Mouse (Mus musculus) neural tube, embryonic 15.5 days (tissue): ENCODE measurements at regions not wholly inside any gene's neighbourhood (a gene's known extent, or its start where the extent isn't known, plus 50 kb on each side); places are given as distances from the start of the nearest gene placed in this dataset.

Experiments used
- ATAC-seq: fragments of 200-750 bp; cut with Nextera tagmentation; 2 replicates; pipeline ENCODE4 v1.8.0; 2017; ENCODE audit warnings: mild to moderate bottlenecking, moderate TSS enrichment, moderate library complexity; ENCODE audit not compliant: low FRiP score
- H3K27ac ChIP-seq: fragments of 300-500 bp; sonication (generic); replicated peaks from 2 replicates; pipeline ENCODE4 v1.5.1; 2015; ENCODE audit warnings: mild to moderate bottlenecking, inconsistent platforms
- H3K27me3 ChIP-seq: fragments of 300-500 bp; sonication (generic); replicated peaks from 2 replicates; pipeline ENCODE4 v1.6.1; 2015; ENCODE audit warnings: inconsistent platforms
- H3K36me3 ChIP-seq: fragments of 300-500 bp; sonication (generic); 2 replicates; pipeline ENCODE4 v1.6.1; 2015; ENCODE audit warnings: inconsistent platforms
- H3K4me1 ChIP-seq: fragments of 300-500 bp; sonication (generic); 2 replicates; pipeline ENCODE4 v1.6.1; 2015; ENCODE audit warnings: inconsistent platforms
- H3K4me2 ChIP-seq: fragments of 300-500 bp; sonication (generic); 2 replicates; pipeline ENCODE4 v1.6.1; 2015; ENCODE audit warnings: inconsistent platforms, mild to moderate bottlenecking, moderate library complexity
- H3K4me3 ChIP-seq: fragments of 300-500 bp; sonication (generic); replicated peaks from 2 replicates; pipeline ENCODE4 v1.5.1; 2015; ENCODE audit warnings: mild to moderate bottlenecking, inconsistent platforms
- H3K9ac ChIP-seq: fragments of 300-500 bp; sonication (generic); replicated peaks from 2 replicates; pipeline ENCODE4 v1.6.1; 2015; ENCODE audit warnings: mild to moderate bottlenecking, inconsistent platforms
- H3K9me3 ChIP-seq: fragments of 300-500 bp; sonication (generic); replicated peaks from 2 replicates; pipeline ENCODE4 v1.6.1; 2016; ENCODE audit warnings: inconsistent platforms
- WGBS: fragments of 180-500 bp; shearing (Covaris S2); methylation state at CpG from one replicate; pipeline ENCODE4 v1.1.7; 2015; ENCODE audit warnings: mixed read lengths; 5-methylcytosine and 5-hydroxymethylcytosine counted together

DNA sequence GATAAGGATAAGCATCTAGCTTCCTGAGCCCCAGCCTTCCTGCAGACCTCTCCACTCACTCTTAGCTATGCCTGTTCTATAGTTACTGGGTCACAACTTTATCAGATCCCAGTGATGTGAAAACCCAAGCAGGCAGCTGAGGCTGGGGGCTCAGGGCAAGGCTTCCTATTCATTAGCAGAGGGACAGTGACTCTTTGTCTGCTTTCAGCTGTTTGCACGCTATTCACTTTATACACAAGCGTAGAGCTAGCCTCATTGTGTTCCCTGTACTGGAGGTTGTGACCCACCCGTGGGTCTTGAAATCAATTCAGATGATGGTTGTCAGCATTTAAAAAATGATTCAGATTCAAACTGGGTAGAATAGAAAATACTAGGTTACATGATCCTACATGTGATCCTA lies 199.5 kb downstream of the Plpp3 start:
- no peaks in the 10 kb centered on the region for H3K9me3 ChIP-seq
- no peak overlapping the region for H3K27ac ChIP-seq
- 25% methylated on average over 3 of the region's 3 CpGs for WGBS
- no peak overlapping the region for H3K9ac ChIP-seq
- 0 out of 2 replicates have a peak, but pooled peaks cover 3% of the 10 kb centered on the region for H3K4me1 ChIP-seq
- no peak overlapping the region for H3K4me2 ChIP-seq
- H3K36me3 ChIP-seq = no peaks in the 10 kb centered on the region
- H3K4me3 ChIP-seq = no peak overlapping the region
- ATAC-seq = no peak
- H3K27me3 ChIP-seq = no peaks in the 10 kb centered on the region

DNA sequence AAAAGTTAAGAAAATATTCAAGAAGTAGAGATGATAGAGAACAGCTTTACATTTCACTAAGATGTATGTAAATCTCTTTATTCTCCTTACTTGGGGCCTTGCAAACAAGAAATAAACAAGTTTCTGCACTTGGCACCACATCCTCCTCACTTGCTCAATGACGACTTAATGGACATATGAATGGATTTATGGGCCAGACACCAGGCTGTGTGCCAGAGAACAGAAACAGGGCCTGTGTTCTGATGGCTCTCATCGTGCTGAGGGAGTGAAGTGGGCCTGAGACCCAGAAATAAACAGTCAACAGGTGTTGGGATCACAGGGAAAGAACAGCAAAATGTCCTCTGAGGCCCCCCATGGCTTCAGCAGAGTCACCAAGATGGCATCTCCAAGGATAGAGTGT lies 201.6 kb downstream of the Plpp3 start:
- no peaks in the 10 kb centered on the region for H3K9me3 ChIP-seq
- 0 out of 2 replicates have a peak, but pooled peaks cover 3% of the 10 kb centered on the region for H3K4me1 ChIP-seq
- H3K27ac ChIP-seq = no peak overlapping the region
- no peaks in the 10 kb centered on the region for H3K36me3 ChIP-seq
- WGBS = 24% methylated on average over 2 of the region's 2 CpGs
- H3K4me2 ChIP-seq = no peak overlapping the region
- no peak overlapping the region for H3K4me3 ChIP-seq
- no peaks in the 10 kb centered on the region for H3K27me3 ChIP-seq
- ATAC-seq = no peak
- H3K9ac ChIP-seq = no peak overlapping the region

DNA sequence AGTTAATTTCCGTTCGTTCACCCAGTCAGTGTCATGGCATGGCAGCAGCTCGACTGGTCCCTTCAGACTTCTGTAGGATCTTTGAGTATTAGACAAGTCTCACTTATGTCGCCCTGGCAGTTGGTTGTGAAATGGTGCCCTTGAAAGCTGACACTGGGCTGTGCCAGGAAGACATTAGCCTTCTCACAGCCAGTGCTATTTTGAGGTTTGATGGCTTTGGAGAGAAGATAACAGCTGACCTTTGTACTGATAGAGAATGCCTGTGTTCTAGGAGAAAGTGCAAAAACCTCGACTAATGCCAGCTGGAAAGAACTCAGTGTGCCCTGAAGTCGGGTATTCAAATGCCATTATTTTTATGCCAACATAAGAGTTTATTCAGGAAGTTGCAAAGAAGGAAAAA lies 207.3 kb downstream of the Plpp3 start:
- Histone ChIP-seq H3K9me3 (no peaks in the 10 kb centered on the region), H3K4me3 (no peak overlapping the region), H3K4me2 (no peak overlapping the region), H3K27ac (no peak overlapping the region), H3K9ac (no peak overlapping the region), H3K36me3 (no peaks in the 10 kb centered on the region), H3K4me1 (no peaks in the 10 kb centered on the region), H3K27me3 (no peaks in the 10 kb centered on the region)
- WGBS = 77% methylated on average over 6 of the region's 6 CpGs
- no peak for ATAC-seq

DNA sequence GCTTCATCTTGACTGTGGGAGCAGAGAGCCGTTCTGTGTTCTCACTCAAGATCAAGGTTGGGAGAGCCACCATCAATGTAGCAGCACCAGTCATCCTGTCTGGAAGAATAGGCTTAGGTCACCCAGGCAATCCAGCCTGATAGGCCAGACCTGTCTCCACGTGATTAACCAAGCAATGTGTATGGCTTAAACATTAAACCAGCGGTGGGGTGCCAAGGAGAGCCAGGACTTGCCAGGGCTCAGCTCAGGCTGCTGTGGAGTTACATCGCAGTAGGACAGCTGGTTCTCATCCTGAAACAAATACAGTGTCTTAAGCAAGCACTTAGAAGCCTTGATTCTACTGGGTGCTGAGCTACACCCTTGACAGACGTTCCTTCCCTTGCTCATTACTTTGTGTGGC lies 207.9 kb downstream of the Plpp3 start:
- 77% methylated on average over 5 of the region's 5 CpGs for WGBS
- no peak for ATAC-seq
- no peak overlapping the region for H3K4me2 ChIP-seq
- H3K36me3 ChIP-seq = no peaks in the 10 kb centered on the region
- no peak overlapping the region for H3K4me3 ChIP-seq
- no peaks in the 10 kb centered on the region for H3K4me1 ChIP-seq
- H3K9me3 ChIP-seq = no peaks in the 10 kb centered on the region
- H3K27me3 ChIP-seq = no peaks in the 10 kb centered on the region
- no peak overlapping the region for H3K9ac ChIP-seq
- no peak overlapping the region for H3K27ac ChIP-seq

DNA sequence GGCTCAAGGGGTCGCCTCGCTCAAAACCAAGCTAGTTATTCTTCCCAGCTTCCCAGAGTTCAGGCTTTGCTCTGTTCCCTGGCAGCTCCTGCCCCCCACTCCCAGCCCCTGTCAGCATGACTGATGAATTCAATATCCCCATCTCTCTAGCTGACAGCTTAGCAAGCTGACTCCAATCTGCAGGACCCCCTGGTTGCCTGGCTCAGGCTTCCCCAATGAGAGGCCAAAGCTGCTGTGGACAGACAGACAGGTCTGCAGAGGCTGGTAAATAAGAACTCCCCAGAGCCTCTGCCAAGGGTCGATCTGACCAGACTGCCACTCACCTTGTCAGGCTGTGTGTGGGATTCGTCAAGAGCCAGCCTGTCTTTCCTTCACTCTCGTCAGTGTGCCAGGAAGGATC lies 219.4 kb downstream of the Plpp3 start:
- WGBS = 73% methylated on average over 5 of the region's 5 CpGs
- no peak for ATAC-seq
- H3K27ac ChIP-seq = no peak overlapping the region

DNA sequence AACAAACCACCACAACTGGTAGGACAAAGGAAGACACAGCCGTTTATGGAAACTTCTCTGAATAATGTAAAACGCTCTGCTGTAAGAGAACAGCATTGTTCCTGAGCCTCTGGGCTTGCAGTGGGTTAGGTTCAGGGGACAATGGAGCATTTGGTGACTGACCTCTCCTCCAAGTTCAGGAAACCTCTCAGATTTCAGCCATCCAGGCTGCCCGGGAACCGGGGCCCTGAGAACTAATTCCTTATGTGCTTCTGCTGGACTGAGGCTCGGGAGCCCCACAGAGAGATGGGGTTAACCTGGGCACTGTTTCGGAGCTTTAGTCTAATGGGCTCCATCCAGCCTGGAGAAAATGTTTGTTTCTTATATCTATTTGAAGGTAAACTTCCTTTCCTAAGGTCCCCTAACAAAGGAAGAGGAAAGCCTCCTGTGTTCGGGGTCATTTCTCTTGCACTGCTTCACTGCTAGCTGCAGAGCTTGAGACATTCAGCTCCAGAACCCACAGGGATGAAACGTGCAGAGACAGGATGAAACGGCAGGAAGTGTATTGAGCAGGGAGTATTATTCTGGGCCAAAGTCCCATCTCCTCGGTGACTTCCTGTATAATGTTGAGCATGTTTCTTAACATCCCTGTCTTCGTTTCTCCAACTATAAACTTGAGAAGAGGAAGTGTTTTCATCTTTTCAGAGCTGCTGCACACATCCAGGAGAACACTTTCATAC lies 220.5 kb downstream of the Plpp3 start:
- no peaks in the 10 kb centered on the region for H3K27me3 ChIP-seq
- WGBS = 62% methylated on average over 11 of the region's 11 CpGs
- ATAC-seq = no peak
- no peaks in the 10 kb centered on the region for H3K36me3 ChIP-seq
- H3K4me3 ChIP-seq = no peak overlapping the region
- H3K27ac ChIP-seq = no peak overlapping the region
- no peaks in the 10 kb centered on the region for H3K9me3 ChIP-seq
- H3K9ac ChIP-seq = no peak overlapping the region
- H3K4me2 ChIP-seq = no peak overlapping the region
- no peaks in the 10 kb centered on the region; the same call in 1 of the 2 replicates for H3K4me1 ChIP-seq

More for the DNA sequence above, 219.4 kb downstream of the Plpp3 start:
- Histone ChIP-seq H3K4me1 (no peaks in the 10 kb centered on the region; the same call in 1 of the 2 replicates), H3K27me3 (no peaks in the 10 kb centered on the region), H3K4me3 (no peak overlapping the region), H3K9ac (no peak overlapping the region), H3K36me3 (no peaks in the 10 kb centered on the region), H3K4me2 (no peak overlapping the region), H3K9me3 (no peaks in the 10 kb centered on the region)

DNA sequence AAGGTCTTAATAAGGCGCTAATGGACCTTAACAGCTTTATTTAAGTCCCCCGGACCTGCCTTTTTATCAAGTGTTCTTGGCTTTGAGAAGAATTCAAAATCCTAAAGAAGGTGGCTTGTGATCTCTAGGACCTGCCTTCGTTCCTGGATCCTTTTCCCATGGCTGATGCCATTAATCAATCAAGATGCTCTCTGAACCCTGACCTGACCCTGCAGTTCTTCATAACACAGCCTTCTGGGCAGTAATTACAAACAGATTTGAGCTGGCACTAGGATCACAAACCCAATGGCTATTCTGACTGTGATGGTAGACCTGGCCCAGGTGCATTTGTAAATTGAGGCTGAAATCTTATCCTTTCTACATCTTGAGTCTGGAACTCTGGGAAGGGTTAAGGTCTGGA lies 227.7 kb downstream of the Plpp3 start:
- 84% methylated on average over 3 of the region's 3 CpGs for WGBS

DNA sequence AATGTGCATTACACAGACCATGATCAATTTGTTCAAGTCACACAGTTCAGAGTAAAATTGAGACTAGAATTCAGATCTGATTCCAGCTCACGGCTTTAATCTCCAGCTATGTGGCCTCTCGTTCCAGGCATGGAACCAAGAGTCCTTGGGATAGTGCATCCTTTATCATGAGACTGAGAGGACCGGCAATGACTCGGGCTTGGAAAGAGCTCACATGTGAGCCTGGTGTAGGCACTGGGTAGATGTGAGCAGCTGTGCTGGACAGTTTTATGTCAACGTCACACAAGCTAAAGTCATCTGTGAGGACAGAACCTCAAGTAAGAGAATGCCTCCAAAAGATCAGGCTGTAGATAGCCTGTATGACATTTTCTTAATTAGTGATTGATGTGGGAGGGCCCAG lies 228.3 kb downstream of the Plpp3 start:
- no peaks in the 10 kb centered on the region for H3K4me1 ChIP-seq
- no peak for ATAC-seq
- no peaks in the 10 kb centered on the region for H3K9me3 ChIP-seq
- H3K36me3 ChIP-seq = no peaks in the 10 kb centered on the region
- whole genome bisulfite sequencing = 92% methylated on average over 5 of the region's 5 CpGs
- H3K4me3 ChIP-seq = no peak overlapping the region
- H3K4me2 ChIP-seq = no peak overlapping the region
- no peak overlapping the region for H3K27ac ChIP-seq
- no peak overlapping the region for H3K9ac ChIP-seq
- H3K27me3 ChIP-seq = no peaks in the 10 kb centered on the region

More for the DNA sequence above, 227.7 kb downstream of the Plpp3 start:
- Histone ChIP-seq H3K4me1 (no peaks in the 10 kb centered on the region), H3K4me3 (no peak overlapping the region), H3K36me3 (no peaks in the 10 kb centered on the region), H3K9me3 (no peaks in the 10 kb centered on the region), H3K4me2 (no peak overlapping the region), H3K27ac (no peak overlapping the region), H3K27me3 (no peaks in the 10 kb centered on the region), H3K9ac (no peak overlapping the region)
- no peak for ATAC-seq

DNA sequence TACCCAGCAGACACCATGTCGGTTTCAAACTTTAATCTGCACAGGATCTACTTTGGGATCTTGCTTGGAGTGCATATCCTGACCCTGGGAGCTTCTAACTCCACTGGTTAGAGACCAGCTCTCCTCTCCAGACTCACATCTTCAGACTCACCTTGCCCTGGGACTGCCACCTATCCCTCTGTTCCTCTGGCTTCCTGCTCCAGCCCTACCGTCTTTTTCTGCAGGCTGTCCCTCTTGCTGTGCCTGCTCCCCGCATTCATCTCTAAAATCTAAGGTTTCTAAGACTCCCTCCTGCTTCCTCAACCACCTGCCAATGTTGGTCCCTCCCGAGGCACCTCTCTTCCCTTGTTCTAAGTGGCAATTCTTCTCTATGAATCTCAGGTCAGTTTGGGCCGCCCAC lies 233.2 kb downstream of the Plpp3 start:
- Histone ChIP-seq H3K9ac (no peak overlapping the region), H3K27me3 (no peaks in the 10 kb centered on the region), H3K36me3 (no peaks in the 10 kb centered on the region), H3K4me2 (no peak overlapping the region), H3K4me1 (no peaks in the 10 kb centered on the region), H3K27ac (no peak overlapping the region), H3K9me3 (no peaks in the 10 kb centered on the region), H3K4me3 (no peak overlapping the region)
- 33% methylated on average over 5 of the region's 5 CpGs for WGBS
- ATAC-seq = no peak

DNA sequence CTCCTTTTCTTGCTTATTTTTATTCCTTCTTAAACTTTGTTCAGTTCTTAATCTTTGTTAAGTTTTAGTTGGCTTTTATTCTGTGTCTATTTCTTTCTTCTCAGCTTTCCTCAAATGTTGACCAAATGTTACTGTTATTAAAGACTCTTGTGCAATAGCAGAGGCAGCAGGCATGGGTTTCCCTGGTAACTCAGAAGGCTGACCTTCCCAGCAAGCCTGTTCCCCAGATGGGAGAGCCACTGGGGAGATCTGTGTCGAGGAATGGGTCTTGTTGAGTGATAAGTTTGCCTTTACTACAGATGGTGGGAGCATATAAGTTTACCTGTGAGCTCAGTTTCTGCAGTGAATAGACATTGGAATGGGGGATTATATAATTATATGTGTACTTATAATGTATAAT lies 237.2 kb downstream of the Plpp3 start:
- H3K4me2 ChIP-seq = no peak overlapping the region
- 69% methylated on average over 1 of the region's 1 CpGs for whole genome bisulfite sequencing
- H3K9ac ChIP-seq = no peak overlapping the region
- H3K4me1 ChIP-seq = no peaks in the 10 kb centered on the region
- no peak overlapping the region for H3K27ac ChIP-seq
- ATAC-seq = no peak
- H3K4me3 ChIP-seq = no peak overlapping the region
- H3K36me3 ChIP-seq = no peaks in the 10 kb centered on the region
- no peaks in the 10 kb centered on the region for H3K27me3 ChIP-seq
- H3K9me3 ChIP-seq = no peaks in the 10 kb centered on the region

DNA sequence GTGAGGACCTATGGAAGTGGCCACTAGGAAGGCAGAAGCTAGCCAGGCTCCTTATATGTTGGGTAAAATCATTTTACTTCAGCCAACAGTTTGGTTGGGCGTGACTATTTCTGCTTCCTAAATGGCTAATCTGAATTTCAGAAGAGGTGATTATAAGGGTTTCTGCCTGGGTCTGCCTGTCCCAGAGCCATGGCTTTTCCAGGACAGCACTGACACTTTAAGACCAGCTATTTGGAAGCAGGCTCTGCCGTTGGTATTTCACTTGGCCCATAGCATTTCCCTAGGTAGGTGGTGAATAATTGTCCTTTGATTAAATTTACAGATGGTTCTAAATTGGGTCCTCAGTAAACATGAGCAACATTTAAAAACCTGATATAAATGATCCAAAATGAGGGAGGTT lies 240.3 kb downstream of the Plpp3 start:
- 78% methylated on average over 2 of the region's 2 CpGs for WGBS
- no peaks in the 10 kb centered on the region for H3K27me3 ChIP-seq
- H3K36me3 ChIP-seq = no peaks in the 10 kb centered on the region
- H3K27ac ChIP-seq = no peak overlapping the region
- no peak overlapping the region for H3K4me3 ChIP-seq
- H3K9me3 ChIP-seq = no peaks in the 10 kb centered on the region
- no peak for ATAC-seq
- no peak overlapping the region for H3K4me2 ChIP-seq
- no peak overlapping the region for H3K9ac ChIP-seq
- no peaks in the 10 kb centered on the region for H3K4me1 ChIP-seq

DNA sequence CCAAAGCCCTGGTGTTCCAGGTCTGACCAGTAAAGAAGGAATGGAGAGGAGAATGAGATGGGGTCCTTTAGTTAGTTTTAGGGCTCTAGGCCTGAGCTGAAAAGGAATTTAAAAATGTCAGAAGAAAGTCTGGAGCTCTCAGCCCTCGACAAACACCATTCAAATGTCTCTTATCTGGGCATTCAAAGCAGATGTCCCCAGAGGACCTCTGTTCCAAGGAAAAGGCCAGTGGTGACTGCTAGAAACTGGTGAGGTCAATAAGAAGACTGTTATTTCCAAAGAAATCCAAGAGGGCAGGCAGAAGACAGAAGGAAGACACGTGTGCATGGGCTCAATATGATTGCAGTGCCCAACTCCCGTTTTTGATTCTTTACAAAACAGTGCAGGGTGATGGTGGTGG lies 244.9 kb downstream of the Plpp3 start:
- H3K4me1 ChIP-seq = no peaks in the 10 kb centered on the region; the same call in 1 of the 2 replicates
- H3K9me3 ChIP-seq = no peaks in the 10 kb centered on the region
- H3K4me3 ChIP-seq = no peak overlapping the region
- H3K27ac ChIP-seq = no peak overlapping the region
- WGBS = 80% methylated on average over 3 of the region's 3 CpGs
- H3K9ac ChIP-seq = no peak overlapping the region
- ATAC-seq = no peak
- H3K4me2 ChIP-seq = no peak overlapping the region
- H3K27me3 ChIP-seq = no peaks in the 10 kb centered on the region
- no peaks in the 10 kb centered on the region for H3K36me3 ChIP-seq
